Mouse (Mus musculus): ENCODE measurements around the gene Tbx20.

Tbx20 gene

DNA sequence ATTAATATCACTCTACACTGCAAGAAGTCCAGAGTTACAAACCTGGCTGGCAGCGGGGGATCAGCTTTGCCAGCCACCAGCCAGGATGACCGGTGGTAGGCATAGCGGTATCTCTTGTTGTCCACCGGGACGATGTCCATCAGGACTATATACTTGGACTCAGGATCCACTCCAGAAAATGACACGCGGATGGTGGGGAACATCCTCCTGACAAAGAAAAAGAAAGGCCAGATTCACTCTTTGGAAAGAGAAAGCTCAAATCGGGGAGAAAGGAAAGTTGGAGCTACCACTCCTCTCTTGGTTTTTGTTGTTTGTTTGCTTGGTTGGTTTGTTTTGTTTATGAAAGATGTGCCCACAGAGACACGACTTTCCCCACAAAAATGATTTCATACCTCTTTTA is 4.5 kb downstream of the Tbx20 start:
- no peak for DNase-seq (ENCODE audit: low read depth, low spot score)

DNA sequence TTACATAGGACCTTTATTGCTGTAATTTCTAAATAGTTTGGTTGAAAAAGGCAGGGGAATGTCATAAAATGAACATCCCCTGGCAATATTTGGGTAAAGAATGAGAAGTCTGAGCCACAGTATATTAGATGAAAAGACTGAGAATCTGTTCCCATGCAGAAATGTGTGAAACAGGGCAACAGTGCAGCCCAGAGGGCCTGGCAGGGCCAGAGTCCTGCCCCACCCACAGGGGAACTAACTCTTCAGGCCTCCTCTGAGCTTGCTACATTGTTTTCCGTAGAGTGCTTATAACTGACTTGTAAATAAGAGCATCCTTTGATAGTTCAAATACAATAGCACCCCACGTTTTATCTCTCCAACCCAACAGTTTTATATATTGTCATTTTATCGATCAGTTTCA is 7.0 kb downstream of the Tbx20 start:
- no peak for DNase-seq (ENCODE audit: low read depth, low spot score)

DNA sequence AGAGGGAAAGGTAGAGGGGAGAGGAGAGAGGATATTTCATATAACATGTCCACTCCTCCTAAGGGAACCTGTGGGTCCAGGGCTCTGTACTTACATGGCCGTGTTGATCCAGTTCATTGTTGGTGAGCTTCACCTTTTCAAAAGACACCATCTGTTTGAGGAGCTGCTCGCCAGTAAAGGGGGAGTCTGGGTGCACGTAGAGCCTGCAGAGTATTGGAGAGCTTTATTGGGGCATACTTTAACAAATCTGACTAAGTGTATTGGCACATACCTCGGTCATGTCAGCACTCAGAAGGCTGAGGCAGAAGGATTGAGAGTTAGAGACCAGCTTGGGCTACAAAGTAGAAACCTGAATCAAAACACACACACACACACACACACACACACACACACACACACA is 8.5 kb downstream of the Tbx20 start:
- DNase-seq (ENCODE audit: low read depth, low spot score), result no peak

DNA sequence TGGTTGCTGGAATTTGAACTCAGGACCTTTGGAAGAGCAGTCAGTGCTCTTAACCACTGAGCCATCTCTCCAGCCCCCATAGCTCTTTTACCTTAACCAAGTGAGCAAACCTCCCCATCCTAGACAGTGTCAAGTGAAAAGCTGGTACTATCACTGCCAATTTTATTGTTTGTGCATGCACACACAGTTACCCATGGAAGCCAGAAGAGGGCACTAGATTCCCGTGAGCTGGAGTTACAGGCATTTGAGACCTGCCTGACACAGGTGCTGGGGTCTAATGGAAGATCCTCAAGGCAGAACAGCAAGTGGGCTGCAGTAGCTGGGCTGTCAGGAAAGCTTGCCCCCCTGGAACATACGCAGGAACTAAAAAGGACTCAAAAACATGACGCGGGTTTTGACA is 13.6 kb downstream of the Tbx20 start:
- no peak for DNase-seq (ENCODE audit: low read depth, low spot score)

DNA sequence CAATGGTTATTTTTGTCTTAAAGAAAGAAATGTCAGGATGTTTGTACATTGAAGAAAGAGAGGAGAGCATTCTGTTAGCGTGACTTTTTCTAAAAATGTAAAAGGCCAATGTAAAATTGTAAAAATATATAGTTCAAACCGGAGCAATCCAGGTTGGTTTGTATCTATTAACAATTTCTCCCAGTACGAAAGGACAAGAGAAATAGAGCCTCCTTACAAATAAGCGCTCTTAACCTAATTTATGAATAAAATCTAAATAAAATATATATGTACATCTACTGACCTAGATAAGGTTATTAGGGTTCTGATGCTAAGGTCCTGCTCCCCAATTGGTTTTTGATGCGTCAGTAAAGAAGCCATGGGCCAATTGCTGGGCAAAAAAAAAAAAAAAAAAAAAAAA is 29.1 kb downstream of the Tbx20 start:
- DNase-seq (ENCODE audit: low read depth, low spot score), result no peak

DNA sequence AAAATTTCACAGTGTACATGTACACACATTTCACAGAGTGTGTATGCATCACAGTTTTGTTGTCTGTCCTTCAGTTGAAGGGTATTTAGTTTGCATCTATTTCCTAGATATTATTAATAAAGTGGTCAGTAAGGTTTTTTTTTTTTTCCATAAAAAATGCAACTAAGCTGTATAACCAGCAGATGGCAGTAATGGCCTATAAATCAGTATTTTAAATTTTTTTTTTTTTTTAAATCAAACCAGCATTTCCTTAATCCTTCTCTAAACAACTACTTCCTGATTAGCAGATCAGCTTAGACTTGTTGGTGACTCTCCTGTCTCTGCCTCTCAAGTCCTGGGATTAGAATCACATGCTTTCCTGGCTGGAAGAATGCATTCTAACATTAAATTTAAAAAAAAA is 72.9 kb downstream of the Tbx20 start:
- DNase-seq (ENCODE audit: low read depth, low spot score), result no peak

DNA sequence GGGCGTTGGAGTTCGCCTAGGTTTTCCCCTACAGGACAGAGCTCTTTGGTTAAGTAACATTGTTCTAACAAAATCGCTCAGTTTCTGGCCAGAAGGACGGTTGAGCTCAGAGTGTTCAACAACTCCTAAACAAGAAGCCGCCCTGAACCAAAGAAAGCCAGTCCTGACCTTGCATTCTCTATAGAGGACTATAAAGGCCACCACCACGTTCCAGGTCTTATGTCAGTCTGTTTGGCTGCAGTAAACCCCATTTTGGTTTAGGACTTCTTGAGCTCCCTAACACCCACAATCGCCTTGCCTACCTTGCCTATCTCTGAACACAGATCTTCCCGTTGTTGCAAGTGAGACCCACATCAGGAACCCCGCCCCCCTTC is 77.7 kb downstream of the Tbx20 start:
- no peak for DNase-seq (ENCODE audit: low read depth, low spot score)

DNA sequence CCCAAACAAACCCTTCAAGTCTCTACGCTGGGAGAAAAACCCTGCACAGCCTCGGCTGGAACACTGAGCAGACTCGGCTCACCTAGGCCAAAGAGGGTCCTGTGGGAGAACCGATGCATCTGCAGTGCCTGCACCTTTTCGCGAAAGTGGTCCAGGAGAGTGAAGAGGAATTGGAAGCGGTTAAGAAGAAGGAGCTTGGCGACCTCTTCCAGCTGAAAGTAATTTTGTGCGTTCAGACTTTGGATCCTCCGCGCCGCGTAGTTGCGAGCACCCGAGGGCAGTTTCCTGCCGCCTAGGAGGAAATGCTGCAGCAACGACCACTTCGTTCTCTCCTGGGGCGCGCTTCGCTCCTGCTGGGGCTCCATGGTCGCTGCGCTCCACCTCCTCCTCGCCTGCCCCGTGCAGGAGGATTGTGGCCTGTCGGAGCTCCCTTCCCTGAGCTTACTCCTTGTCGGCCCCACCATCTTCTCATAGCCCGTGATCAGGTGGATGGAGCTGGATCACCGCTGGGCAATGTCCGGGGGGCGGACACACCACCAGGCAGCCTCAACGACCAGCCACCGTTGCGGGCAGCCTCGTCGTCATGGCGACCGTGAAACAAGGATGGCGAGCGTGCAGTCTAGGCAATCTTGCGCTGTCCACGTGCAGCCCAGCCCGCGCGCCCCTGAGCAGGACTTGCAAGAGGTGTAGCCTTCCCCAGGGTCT is 78.3 kb downstream of the Tbx20 start, which contains the start of gene Dpy19l2:
Gene Dpy19l2, minus strand, starts transcription at position 594 of the 705 bp plus-strand sequence.
- DNase-seq (ENCODE audit: low read depth, low spot score), result no peak
